Mouse (Mus musculus) kidney, adult 2 months (tissue): ENCODE measurements at regions not wholly inside any gene's neighbourhood (a gene's known extent, or its start where the extent isn't known, plus 50 kb on each side); places are given as distances from the start of the nearest gene placed in this dataset.

Experiments
- DNase-seq: peaks from one replicate; pipeline ENCODE4 v3.0.0; 2021
- H3K27ac ChIP-seq: fragments of 200-500 bp; 2 replicates; pipeline ENCODE4 v1.5.1; 2012; ENCODE audit warnings: low read depth, low read length, control low read depth, inconsistent platforms; ENCODE audit not compliant: insufficient read depth
- H3K27me3 ChIP-seq: fragments of 200-500 bp; replicated peaks from 2 replicates; pipeline ENCODE4 v1.6.1; 2012; ENCODE audit warnings: mild to moderate bottlenecking, moderate library complexity, low read length, inconsistent platforms; ENCODE audit not compliant: control insufficient read depth, insufficient read depth
- H3K36me3 ChIP-seq: fragments of 200-500 bp; 2 replicates; pipeline ENCODE4 v1.6.1; 2012; ENCODE audit warnings: mild to moderate bottlenecking, moderate library complexity, low read length, inconsistent platforms; ENCODE audit not compliant: control insufficient read depth, insufficient read depth
- H3K4me1 ChIP-seq: fragments of 200-500 bp; 2 replicates; pipeline ENCODE4 v1.6.1; 2011; ENCODE audit warnings: low read length; ENCODE audit not compliant: control insufficient read depth, insufficient read depth
- H3K4me3 ChIP-seq: fragments of 200-500 bp; 2 replicates; pipeline ENCODE4 v1.5.1; 2011; ENCODE audit warnings: mild to moderate bottlenecking, low read depth, low read length, control low read depth; ENCODE audit not compliant: insufficient read depth
- CTCF ChIP-seq: fragments of 200-500 bp; conservative IDR thresholded peaks from 2 replicates; pipeline ENCODE4 v1.5.1; 2011; ENCODE audit warnings: low read depth, mild to moderate bottlenecking, control low read depth, low read length, moderate library complexity, mixed read lengths; ENCODE audit not compliant: insufficient read depth, insufficient read length
- POLR2A ChIP-seq: fragments of 200-500 bp; IDR thresholded peaks from one replicate; pipeline ENCODE4 v1.6.1; 2011; ENCODE audit warnings: low read depth, low read length, control low read depth
- WGBS: fragments of 180-500 bp; shearing (Covaris S2); methylation state at CpG from one replicate; pipeline ENCODE4 v1.1.7; 2018; 5-methylcytosine and 5-hydroxymethylcytosine counted together

DNA sequence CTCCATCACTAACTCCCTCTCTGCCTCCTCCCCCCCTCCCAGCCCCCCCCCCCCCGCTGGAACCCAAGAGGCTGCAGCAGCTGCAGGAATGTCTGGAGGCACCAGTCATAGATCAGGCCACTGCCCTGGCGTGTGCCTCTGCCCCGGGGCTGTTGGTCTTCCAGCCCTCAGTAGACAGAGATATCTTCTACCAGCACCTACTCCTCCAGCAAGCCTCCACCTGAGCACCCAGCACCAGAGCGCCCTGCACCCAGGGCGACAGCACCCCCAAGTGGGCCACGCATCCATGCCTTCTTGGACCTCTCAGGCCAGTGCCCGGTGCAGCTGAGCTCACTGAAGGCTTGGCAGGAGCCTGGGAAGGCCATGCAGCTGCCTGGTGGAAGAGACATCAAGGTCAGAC, 936.5 kb downstream of the Diaph3 start:
- H3K4me1 ChIP-seq, result no peaks in the 10 kb centered on the region
- H3K27ac ChIP-seq, result no peak overlapping the region
- WGBS, result 75% methylated on average over 7 of the region's 7 CpGs
- H3K36me3 ChIP-seq, result no peaks in the 10 kb centered on the region
- no peaks in the 10 kb centered on the region for H3K27me3 ChIP-seq
- TF ChIP-seq POLR2A (no peak), CTCF (no peak)
- no peak overlapping the region for H3K4me3 ChIP-seq
- DNase-seq, result no peak

DNA sequence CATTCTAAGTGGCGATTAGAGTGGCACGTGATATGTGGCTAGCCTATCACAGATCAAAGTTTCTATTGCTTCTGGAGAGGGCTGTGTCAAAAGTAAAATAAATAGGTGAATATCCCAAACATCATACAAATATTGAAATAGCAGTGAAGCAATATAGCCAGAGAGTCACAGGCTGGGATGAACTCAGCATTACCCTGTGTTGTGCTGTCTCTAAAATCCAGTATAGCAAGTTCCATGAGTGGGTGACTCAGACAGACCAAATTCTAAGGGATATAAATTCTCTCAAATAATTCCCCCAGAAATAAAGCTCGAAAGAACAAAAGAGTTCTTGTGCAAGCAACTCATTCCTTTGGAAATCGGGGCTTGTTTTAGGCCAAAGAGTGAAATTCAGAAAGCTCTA, 943.2 kb downstream of the Diaph3 start:
- Histone ChIP-seq H3K27me3 (no peaks in the 10 kb centered on the region), H3K4me3 (no peak overlapping the region), H3K27ac (no peak overlapping the region), H3K4me1 (no peaks in the 10 kb centered on the region), H3K36me3 (no peaks in the 10 kb centered on the region)
- DNase-seq, result no peak
- TF ChIP-seq POLR2A (no peak), CTCF (no peak)
- 89% methylated on average over 4 of the region's 4 CpGs for WGBS

DNA sequence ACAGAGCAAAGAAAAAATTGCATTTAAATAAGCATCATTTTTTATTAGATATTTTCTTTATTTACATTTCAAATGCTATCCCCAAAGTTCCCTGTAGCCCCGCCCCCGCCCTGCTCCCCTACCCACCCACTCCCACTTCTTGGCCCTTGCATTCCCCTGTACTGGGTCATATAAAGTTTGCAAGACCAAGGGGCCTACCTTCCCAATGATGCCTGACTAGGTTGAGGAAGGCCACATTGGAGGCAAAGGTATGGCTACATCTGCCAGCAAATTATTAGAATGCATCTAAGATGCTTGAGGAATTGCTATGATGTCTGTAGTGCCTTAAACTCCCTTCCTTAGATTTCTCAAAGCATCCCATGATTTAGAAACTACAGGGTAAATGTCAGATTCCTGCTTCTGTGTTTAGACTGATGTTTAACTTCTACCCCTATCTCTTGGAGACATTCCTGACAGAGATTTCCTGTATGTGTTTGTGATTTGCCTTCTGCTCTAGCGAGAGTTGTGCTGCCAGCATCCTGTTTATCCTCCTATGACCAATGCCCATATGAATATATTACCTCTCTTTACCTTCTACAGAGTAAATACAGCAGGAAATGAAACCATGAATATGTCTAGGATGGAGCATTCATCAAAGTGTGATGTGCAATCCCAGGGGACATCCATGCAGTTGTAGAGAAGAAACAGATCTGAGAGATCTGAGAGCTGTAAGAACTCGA, 956.2 kb downstream of the Diaph3 start:
- H3K4me1 ChIP-seq, result no peaks in the 10 kb centered on the region
- DNase-seq, result peak; percentile 15
- H3K4me3 ChIP-seq, result no peak overlapping the region
- H3K27me3 ChIP-seq, result no peaks in the 10 kb centered on the region
- H3K36me3 ChIP-seq, result no peaks in the 10 kb centered on the region
- TF ChIP-seq POLR2A, result no peak
- no peak for TF ChIP-seq CTCF
- no peak overlapping the region for H3K27ac ChIP-seq
- 64% methylated on average over 4 of the region's 4 CpGs for WGBS

DNA sequence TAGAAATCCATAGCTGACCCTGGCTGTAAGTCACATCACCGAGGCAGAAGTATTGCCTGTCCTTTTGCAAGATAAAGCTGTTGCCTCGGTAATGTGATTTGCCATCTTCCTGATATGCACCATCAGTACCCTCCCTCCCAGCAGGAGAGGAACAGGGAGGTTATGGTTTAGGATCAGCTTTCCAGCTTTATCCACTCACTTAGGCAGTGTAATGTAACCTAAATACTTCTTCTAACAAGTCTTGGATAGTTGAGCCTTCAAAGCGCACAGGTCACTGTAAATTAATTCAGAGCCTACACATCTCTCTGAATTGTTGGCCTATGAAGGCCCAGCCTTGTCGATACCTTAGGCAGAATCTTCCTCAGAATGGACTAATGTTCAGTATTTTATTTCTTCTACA, 962.5 kb downstream of the Diaph3 start:
- Histone ChIP-seq H3K27me3 (no peaks in the 10 kb centered on the region), H3K4me1 (no peaks in the 10 kb centered on the region), H3K4me3 (no peak overlapping the region), H3K27ac (no peak overlapping the region), H3K36me3 (no peaks in the 10 kb centered on the region)
- no peak for DNase-seq
- TF ChIP-seq POLR2A (no peak), CTCF (no peak)
- WGBS, result 47% methylated on average over 4 of the region's 4 CpGs

GRCm38 (mm10) chr14:86171118-86171517, 969.9 kb downstream of the Diaph3 start:
- 42% methylated on average over 1 of the region's 1 CpGs for WGBS
- Histone ChIP-seq H3K36me3 (no peaks in the 10 kb centered on the region), H3K4me3 (no peak overlapping the region), H3K27ac (no peak overlapping the region), H3K27me3 (no peaks in the 10 kb centered on the region), H3K4me1 (no peaks in the 10 kb centered on the region)
- no peak for DNase-seq
- TF ChIP-seq POLR2A, result no peak
- no peak for TF ChIP-seq CTCF

GRCm38 (mm10) chr14:86159151-86159550, 981.9 kb downstream of the Diaph3 start:
- Histone ChIP-seq H3K4me1 (no peaks in the 10 kb centered on the region), H3K36me3 (no peaks in the 10 kb centered on the region), H3K4me3 (no peak overlapping the region), H3K27ac (no peak overlapping the region), H3K27me3 (no peaks in the 10 kb centered on the region)
- WGBS, result 73% methylated on average over 10 of the region's 10 CpGs
- no peak for DNase-seq
- no peak for TF ChIP-seq POLR2A
- TF ChIP-seq CTCF, result no peak

DNA sequence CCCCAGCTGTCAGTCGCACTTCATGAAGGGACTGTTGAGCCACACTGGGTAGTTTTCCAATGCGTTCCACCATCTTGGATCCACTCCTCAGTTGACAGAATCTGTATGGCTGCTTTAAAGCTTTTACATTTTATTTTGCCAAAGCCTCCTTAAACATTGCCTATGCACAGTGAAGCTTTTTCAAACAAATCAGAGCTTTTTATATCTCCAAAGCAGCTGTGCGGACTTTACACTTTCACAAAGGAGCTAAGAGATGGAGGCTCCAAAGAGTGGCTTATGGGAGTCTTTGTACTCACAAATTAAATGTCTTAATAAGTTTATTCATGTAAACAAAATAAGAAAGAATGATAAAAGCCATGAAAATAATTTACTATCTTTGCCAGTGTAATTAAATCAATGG, 986.3 kb downstream of the Diaph3 start:
- Histone ChIP-seq H3K27ac (no peak overlapping the region), H3K4me1 (no peaks in the 10 kb centered on the region), H3K27me3 (no peaks in the 10 kb centered on the region), H3K4me3 (no peak overlapping the region), H3K36me3 (no peaks in the 10 kb centered on the region)
- 98% methylated on average over 3 of the region's 3 CpGs for WGBS
- no peak for DNase-seq
- TF ChIP-seq CTCF (no peak), POLR2A (no peak)

DNA sequence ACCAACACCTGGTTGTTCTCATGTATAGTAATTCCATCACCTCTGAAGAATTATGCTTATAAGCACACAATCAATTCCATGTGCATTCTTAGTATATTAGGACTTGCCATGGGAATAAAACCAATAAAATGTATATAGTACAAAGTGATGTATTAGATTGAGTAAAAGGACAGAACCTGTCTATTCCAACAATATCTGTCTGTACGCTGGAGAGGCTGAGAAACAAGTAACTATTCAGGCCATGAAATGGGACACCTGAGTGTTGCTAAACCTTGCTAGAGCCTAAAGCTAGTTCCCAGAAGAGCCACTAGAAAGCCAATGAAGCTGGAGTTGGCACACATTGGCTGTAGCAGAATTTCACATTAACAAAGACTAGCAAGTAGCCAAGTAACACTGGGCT, 989.8 kb downstream of the Diaph3 start:
- Histone ChIP-seq H3K27me3 (no peaks in the 10 kb centered on the region), H3K36me3 (no peaks in the 10 kb centered on the region), H3K4me1 (no peaks in the 10 kb centered on the region), H3K4me3 (no peak overlapping the region), H3K27ac (no peak overlapping the region)
- no peak for DNase-seq
- TF ChIP-seq POLR2A (no peak), CTCF (no peak)
- WGBS, result 92% methylated on average over 1 of the region's 1 CpGs
